Mouse (Mus musculus) limb, embryonic 14.5 days (tissue): ENCODE results near the gene Myh10. TPM values are rescaled to one million over a fixed set of nuclear protein-coding genes. Genes with fewer than 3 reads are reported as not detected.

Experiments used
- ATAC-seq: fragments of 200-750 bp; cut with Nextera tagmentation; 2 replicates; pipeline ENCODE4 v1.8.0; 2017; ENCODE audit warnings: low read depth, moderate number of reproducible peaks, moderate TSS enrichment; ENCODE audit not compliant: low FRiP score
- DNase-seq: peaks from one replicate; pipeline ENCODE4 v3.0.0-alpha.2; 2015; ENCODE audit warnings: low spot score
- H3K27ac ChIP-seq: fragments of 300-500 bp; sonication (generic); replicated peaks from 2 replicates; pipeline ENCODE4 v1.5.1; 2014; ENCODE audit warnings: low read depth, mild to moderate bottlenecking, low read length, moderate library complexity, mixed read lengths
- H3K27me3 ChIP-seq: fragments of 300-500 bp; sonication (generic); 2 replicates; pipeline ENCODE4 v1.6.1; 2014; ENCODE audit warnings: low read length, mixed read lengths; ENCODE audit not compliant: control insufficient read depth, insufficient read depth
- H3K36me3 ChIP-seq: fragments of 300-500 bp; sonication (generic); 2 replicates; pipeline ENCODE4 v1.6.1; 2014; ENCODE audit warnings: mild to moderate bottlenecking, low read length, moderate library complexity, mixed read lengths; ENCODE audit not compliant: control insufficient read depth, insufficient read depth
- H3K4me1 ChIP-seq: fragments of 300-500 bp; sonication (generic); 2 replicates; pipeline ENCODE4 v1.6.1; 2014; ENCODE audit warnings: antibody characterized with exemption, low read length, mixed read lengths; ENCODE audit not compliant: control insufficient read depth, insufficient read depth
- H3K4me2 ChIP-seq: fragments of 300-500 bp; sonication (generic); replicated peaks from 2 replicates; pipeline ENCODE4 v1.6.1; 2014; ENCODE audit warnings: low read depth, mild to moderate bottlenecking, low read length, moderate library complexity; ENCODE audit not compliant: severe bottlenecking
- H3K4me3 ChIP-seq: fragments of 300-500 bp; sonication (generic); replicated peaks from 2 replicates; pipeline ENCODE4 v1.5.1; 2014; ENCODE audit warnings: low read length
- H3K9ac ChIP-seq: fragments of 300-500 bp; sonication (generic); 2 replicates; pipeline ENCODE4 v1.6.1; 2014; ENCODE audit warnings: mild to moderate bottlenecking, low read depth, low read length, moderate library complexity; ENCODE audit not compliant: severe bottlenecking
- H3K9me3 ChIP-seq: fragments of 300-500 bp; sonication (generic); 2 replicates; pipeline ENCODE4 v1.6.1; 2016; ENCODE audit warnings: low read length; ENCODE audit not compliant: control insufficient read depth
- POLR2A ChIP-seq: fragments of 200-500 bp; IDR thresholded peaks from 2 replicates; pipeline ENCODE4 v1.8.0; 2012; ENCODE audit warnings: inconsistent platforms, mild to moderate bottlenecking, moderate library complexity, borderline replicate concordance; ENCODE audit not compliant: insufficient read depth, insufficient read length; ENCODE audit errors: extremely low read depth
- WGBS: fragments of 180-500 bp; shearing (Covaris S2); extraction: QIAGEN DNeasy Blood & Tissue Kit; methylation state at CpG from one replicate; pipeline ENCODE4 v1.1.7; 2014; 5-methylcytosine and 5-hydroxymethylcytosine counted together
- polyA plus RNA-seq, 2 experiments: library from polyadenylated mRNA; depleted of rRNA in 1 of 2; stranded (reverse) in 1 of 2; unstranded in 1 of 2; fragments of >200 nt; fragmentation: Nextera tagmentation in 1 of 2; extraction: Ambion mirVana in 1 of 2; gene quantifications; 2 replicates each; pipeline versions ENCODE4 v1.2.1 to v1.2.3; 2012 to 2014

Gene Myh10
- polyA plus RNA-seq, 2 experiments: 129 to 167 TPM

- no peaks in the 10 kb centered on the region for H3K9me3 ChIP-seq
- H3K27me3 ChIP-seq: no peaks in the 10 kb centered on the region
- peak overlapping the region; percentile 91 for H3K27ac ChIP-seq
- WGBS: 1% methylated on average over 43 of the region's 43 CpGs
- DNase-seq (peak; percentile 25), ATAC-seq (no peak)
- peak overlapping the region; percentile 94 for H3K9ac ChIP-seq
- H3K4me3 ChIP-seq: peak overlapping the region; percentile 93
- peaks cover 17% of the 10 kb centered on the region for H3K4me1 ChIP-seq
- H3K4me2 ChIP-seq: peak overlapping the region; percentile 48
- TF ChIP-seq POLR2A: no peak
- H3K36me3 ChIP-seq: peaks cover under 1% of the 10 kb centered on the region; the same call in 1 of the 2 replicates
These were observed 1.5 kb downstream of the Myh10 start for GRCm38 (mm10) chr11:68692693-68693446.

GRCm38 (mm10) chr11:68693447-68694040 lies 2.2 kb downstream of the Myh10 start:
- 20% methylated on average over 10 of the region's 10 CpGs for whole genome bisulfite sequencing
- Histone ChIP-seq H3K27me3 (no peaks in the 10 kb centered on the region), H3K36me3 (peaks cover 4% of the 10 kb centered on the region; the same call in 1 of the 2 replicates), H3K4me3 (peak overlapping the region; percentile 93), H3K4me1 (peaks cover 17% of the 10 kb centered on the region), H3K9me3 (no peaks in the 10 kb centered on the region), H3K4me2 (peak overlapping the region; percentile 48), H3K9ac (peak overlapping the region; percentile 94), H3K27ac (no peak overlapping the region; the same call in 1 of the 2 replicates)
- TF ChIP-seq POLR2A: no peak
- no peak for ATAC-seq
- DNase-seq: no peak

GRCm38 (mm10) chr11:68702370-68702769 lies 11.0 kb downstream of the Myh10 start:
- Histone ChIP-seq H3K4me1 (no peaks in the 10 kb centered on the region), H3K4me2 (no peak overlapping the region), H3K9ac (no peak overlapping the region), H3K27me3 (no peaks in the 10 kb centered on the region), H3K9me3 (no peaks in the 10 kb centered on the region), H3K4me3 (no peak overlapping the region), H3K27ac (no peak overlapping the region), H3K36me3 (peaks cover 74% of the 10 kb centered on the region)
- no peak for DNase-seq
- ATAC-seq: no peak
- WGBS: 94% methylated on average over 6 of the region's 6 CpGs
- no peak for TF ChIP-seq POLR2A

- H3K9me3 ChIP-seq: no peaks in the 10 kb centered on the region
- ATAC-seq: no peak
- TF ChIP-seq POLR2A: no peak
- no peaks in the 10 kb centered on the region for H3K27me3 ChIP-seq
- H3K4me2 ChIP-seq: no peak overlapping the region
- H3K27ac ChIP-seq: no peak overlapping the region
- no peaks in the 10 kb centered on the region for H3K4me1 ChIP-seq
- no peak for DNase-seq
- no peak overlapping the region for H3K9ac ChIP-seq
- H3K4me3 ChIP-seq: no peak overlapping the region
- peaks cover 73% of the 10 kb centered on the region for H3K36me3 ChIP-seq
- 100% methylated on average over 1 of the region's 1 CpGs for WGBS
These were observed 12.0 kb downstream of the Myh10 start for GRCm38 (mm10) chr11:68703360-68703759.

- Histone ChIP-seq H3K27ac (no peak overlapping the region), H3K4me1 (no peaks in the 10 kb centered on the region), H3K4me2 (no peak overlapping the region), H3K36me3 (peaks cover 68% of the 10 kb centered on the region), H3K27me3 (no peaks in the 10 kb centered on the region), H3K9me3 (no peaks in the 10 kb centered on the region), H3K9ac (no peak overlapping the region), H3K4me3 (no peak overlapping the region)
- no peak for TF ChIP-seq POLR2A
- ATAC-seq (no peak), DNase-seq (no peak)
- 100% methylated on average over 1 of the region's 1 CpGs for WGBS
These were observed 12.9 kb downstream of the Myh10 start for GRCm38 (mm10) chr11:68704258-68704657.
